Mouse (Mus musculus) yolk sac, embryonic 10.5 days (tissue): ENCODE measurements around the gene Ggcx.

ENCODE experiments used
- DNase-seq: peaks from one replicate; pipeline ENCODE4 v3.0.0-alpha.2; 2017; ENCODE audit warnings: low spot score

Ggcx gene

DNA sequence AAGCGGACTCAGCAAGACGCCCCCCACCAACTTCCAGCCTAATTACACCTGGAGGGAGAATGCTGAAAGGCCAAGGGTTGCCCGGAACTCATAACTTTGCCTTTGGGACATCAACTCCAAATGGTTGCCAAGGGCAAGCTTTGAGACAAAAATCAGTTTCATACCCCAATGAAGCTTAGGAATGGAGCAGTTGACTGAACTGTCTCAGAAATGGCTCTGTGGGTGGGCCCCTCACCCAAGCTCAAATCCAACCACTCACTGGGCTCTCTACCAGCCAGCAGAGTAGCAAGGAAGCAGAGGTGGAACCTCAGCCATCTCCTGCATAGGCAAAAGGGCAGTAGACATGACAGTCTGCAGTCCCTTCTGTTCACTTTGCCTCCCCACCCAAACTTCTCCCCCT, 26.3 kb upstream of the Ggcx start:
- no peak for DNase-seq

DNA sequence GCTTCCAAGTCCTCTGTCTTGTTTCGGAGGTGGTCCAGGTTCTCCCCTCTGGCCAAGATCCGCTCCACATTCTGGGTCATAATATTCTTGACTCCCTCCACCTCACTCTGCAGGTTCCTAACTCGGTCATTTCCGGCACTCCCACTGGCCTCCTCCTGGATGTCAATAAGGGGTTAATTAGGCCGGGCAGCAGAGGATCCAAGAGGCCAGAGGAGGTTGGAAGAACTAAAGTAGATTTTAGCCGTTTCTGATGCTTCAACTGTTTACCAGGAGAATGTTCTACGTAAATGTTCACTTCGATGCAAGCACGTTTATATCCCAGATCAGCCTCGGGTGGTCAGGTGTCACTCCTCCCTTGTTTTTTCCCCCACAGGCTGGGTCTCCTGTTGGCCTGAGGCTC, 25.8 kb upstream of the Ggcx start:
- DNase-seq, result no peak

DNA sequence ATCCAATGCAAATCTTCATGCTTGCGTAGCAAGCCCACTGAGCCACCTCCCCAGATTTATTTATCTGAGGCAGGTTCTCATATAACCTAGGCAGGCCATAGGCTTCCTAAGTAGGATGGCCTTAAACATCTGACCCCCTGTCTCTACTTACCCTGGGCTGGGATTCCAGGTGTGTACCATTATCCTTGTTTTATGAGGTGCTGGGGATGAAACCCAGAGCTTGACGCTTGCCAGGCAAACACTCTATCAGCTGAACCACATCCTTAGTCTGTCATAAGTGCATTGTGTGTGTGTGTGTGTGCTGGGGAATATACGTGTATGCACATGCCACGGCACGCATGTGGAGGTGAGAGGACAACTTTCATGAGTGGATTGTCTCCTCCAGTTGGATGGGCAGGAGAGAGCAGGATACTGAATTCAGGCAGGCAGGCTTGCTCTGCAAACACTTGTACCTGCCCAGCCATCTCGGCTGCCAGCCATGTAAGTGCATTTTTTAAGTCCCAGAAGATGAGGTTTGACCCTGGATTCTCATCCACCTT, 25.2 kb upstream of the Ggcx start:
- DNase-seq, result no peak

DNA sequence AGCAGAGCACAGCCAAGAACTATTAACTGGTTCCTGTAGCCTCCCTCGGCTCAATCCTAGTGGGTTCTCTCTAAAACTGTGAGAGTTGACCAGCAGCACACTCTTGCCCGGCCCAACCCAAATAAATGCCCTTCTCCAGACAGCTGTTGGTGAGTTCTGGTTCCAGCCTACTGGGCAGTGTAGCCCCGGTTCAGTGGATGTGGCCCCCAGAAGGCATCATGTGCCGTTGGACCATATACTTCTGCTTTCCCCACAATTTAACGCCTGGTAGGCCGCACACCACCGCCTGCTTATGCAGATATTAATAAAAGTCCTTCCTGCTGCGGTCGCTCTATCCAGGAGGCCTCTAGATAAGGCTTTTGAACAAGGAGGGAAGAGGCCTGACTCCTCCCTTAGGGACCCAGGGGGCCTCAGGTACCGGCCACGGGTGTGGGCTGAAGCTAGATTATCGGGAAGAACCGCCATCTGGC, 24.6 kb upstream of the Ggcx start:
- peak; percentile 74 for DNase-seq

DNA sequence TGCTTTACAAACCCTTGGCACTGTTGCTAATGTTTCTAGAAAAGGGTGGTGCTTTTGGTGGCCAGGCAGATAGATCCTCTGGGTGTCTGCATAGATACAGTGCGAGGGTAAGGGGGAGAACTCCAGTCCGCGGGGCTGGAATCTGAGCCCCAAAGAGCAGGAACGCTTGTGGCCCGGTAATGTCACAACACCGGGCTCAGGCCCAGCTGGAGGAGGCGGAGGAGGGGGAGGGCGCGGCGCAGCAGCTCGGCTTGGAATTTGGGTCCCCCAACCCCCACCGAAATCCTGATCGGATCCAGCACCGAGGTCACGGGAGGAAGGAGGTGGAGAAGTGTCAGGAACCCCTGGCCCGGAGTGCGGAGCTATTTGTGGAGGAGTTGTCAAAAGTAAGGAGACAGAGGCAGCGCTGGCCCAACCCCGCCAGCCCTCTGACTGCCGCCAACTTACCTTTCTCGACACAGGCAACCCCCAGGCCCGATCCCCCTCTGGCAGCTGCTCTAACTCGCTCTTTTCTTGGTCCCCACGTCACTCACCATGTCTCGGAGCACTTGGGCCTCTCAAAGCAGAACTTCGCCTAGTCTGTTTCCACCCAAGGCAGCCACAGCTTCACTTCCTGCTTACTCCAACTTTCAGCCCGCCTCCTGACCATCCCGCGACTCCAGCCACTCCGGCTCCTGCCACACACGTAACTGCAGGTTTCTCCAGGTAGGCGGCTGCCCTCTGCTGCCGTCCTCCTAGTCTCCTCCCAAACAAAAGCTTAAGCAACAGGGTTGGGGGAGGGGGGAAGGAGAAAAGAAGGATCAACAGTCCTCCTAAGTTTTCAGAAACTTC, 24.0 kb upstream of the Ggcx start, which contains the start of gene Vamp8:
Vamp8 (minus strand) TSS at position 763 of the 831 bp plus-strand sequence.
- peak; percentile 91 for DNase-seq

DNA sequence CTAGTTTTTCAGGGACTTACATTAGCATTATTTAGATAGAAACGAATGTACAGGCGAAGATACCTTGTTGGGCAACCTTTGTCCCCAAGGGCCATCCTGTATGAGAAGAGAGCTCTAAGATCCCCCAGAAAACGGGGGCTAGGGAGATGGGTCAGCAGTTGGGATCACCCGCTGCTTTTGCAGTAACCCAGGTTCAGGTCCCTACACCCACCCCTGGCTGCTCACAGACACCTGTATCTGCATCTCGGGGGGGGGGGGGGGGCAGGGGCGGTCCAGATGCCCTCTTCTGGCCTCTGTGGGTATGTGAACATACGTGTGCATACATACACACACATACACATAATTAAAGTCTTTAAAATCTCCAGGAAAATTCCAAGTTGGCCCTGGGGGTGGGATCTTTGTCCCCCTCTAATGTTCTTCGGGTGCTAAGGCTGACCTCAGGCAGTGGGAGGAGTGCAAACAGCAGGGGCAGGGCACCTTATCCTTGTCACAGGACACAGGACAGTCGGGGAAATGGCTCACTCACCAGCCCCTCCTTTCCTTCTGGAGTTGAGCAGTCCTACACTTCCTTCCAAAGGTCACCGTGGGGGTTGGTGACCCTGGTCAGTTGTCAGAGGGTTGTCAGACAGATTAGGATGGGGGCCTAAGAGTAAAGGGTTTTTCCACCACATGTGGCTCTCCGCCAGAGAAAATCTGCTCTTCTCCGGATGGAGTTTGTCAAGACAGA, 23.1 kb upstream of the Ggcx start:
- peak; percentile 93 for DNase-seq

DNA sequence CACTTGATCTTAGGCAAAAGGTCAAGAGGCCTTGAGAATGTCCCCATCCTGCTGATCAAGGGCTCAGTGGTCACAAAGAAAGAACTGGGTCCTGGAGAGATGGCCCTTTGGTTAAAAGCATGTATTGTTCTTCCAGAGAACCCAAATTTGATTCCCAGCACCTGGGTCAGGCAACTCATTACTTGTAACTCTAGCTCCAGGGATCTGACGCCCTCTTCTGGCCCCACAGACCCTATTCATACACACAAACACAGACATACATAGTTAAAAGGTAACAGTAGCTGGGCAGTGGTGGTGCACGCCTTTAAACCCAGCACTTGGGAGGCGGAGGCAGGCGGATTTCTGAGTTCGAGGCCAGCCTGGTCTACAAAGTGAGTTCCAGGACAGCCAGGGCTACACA, 21.8 kb upstream of the Ggcx start:
- DNase-seq, result no peak

DNA sequence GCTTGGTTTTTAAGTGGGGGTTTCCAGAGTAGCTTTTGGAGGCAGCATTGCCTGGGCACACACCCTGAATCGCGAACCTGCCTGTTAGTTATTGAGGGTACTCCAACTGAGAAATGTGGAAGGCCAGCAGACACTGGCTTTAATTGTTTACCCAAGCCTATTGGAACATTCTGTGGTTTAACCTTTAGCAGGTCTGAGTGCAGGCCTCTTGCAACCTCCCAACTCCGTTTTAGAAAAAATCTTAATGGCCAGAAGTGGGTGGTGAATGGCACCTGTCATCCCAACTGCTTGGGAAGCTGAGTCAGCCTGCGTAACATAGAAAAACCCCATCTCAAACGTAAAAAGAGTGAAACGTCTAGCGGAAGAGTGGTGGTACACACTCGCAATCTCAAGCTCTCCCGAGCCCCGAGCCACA, 17.3 kb upstream of the Ggcx start:
- no peak for DNase-seq

DNA sequence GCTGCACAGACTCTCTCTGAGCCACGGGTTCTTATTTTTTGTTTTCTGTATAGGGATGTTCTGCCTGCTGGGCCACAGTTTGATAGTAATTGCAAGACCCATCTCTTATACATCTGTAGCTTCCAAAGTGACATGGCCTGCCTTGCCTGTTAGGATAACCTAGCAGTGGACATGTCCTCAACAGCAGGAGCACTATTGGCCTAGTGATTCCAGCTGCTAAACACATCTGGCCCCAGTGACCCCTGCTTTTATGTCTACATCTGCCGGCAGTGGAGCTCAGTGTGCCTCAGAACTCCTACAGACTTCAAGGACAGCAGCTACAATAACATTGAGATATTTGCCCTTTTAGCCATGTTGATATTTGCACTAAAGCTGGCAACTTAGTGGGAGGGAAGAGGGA, 14.1 kb upstream of the Ggcx start:
- DNase-seq, result no peak

DNA sequence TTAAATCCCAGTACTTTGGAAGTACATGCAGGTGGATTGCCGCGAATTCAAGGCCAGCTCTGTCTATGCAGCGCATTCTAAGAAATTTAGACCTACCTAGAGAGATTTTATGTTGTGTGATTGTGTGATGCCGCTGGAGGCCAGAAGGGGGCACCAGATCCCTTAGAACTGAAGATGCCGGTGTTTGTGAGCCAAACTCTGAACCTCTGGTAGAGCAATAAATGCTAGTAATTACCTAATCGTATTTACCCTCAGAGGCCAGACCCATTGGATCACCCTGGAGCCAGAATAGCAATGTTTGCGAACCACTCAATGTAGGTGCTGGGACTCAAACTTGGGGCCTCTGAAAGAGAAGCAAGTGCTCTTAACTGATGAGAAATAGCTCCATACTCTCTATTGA, 12.2 kb upstream of the Ggcx start:
- DNase-seq, result no peak

DNA sequence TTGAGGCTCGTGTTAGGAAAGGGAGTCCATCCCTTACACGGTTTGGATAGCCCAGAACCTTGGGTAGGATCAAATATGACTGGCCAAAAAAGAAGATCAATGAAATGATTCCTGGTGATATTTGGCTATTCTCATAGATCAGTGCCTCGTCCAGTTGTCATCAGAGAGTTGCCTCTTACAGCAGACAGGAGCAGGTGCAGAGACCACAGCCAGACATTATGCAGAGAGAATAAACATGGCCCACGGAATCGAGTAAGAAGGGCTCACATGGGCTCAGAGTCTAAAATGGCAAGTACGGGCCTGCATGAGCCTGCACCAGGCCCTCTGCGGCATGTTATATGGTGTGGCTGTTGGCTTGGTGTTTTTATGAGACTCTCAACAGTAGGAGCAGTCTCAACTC, 8.8 kb upstream of the Ggcx start:
- no peak for DNase-seq

DNA sequence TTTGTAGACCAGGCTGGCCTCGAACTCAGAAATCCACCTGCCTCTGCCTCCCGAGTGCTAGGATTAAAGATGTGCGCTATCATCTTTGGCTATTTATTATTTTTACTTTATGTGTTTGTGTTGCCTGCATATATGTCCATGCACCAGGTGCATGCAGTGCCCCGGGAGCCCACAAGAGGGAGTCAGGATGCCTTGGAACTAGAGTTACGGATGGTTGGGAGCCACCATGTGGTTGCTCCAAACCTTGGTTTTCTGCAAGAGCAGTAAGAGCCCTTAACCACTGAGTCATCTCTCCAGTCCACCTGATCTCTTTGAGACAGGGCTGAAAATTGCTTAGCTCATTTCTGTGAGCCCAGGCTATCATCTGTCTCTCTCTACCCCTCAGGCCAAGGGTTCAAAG, 7.0 kb upstream of the Ggcx start:
- DNase-seq, result peak; percentile 85

DNA sequence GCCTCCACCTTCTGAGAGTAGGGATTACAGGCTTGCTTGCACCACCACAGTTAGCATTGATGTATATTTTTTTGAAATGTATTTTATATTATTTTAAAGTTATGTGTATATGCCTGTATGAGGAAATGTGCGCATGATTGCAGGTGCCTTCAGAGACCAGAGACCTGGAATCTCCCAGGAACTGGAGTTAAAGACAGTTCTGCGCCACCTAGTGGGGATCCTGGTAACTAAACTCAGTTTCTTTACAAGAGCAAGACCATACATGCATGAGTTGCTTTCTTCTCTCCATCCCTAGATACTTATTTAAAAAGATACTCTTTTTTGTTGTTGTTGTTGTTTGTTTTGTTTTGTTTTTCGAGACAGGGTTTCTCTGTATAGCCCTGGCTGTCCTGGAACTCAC, 4.5 kb upstream of the Ggcx start:
- no peak for DNase-seq

DNA sequence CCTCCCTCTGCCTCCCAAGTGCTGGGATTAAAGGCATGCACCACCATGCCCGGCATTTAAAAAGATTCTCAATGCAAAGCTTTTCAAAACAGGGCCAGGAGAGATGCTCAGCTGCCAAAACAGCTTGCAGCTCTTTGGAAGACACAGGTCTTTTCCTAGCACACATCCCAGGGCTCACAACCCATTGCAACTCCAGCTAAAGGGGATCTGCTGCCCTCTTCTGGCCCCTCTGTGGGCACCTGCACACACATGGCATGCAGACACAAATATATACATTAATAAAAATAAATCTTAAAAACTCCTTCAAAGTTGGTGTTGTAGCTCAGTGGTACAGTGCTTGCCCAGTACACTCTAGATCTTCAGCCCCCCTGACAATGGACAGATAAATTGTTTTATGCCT, 4.1 kb upstream of the Ggcx start:
- no peak for DNase-seq

DNA sequence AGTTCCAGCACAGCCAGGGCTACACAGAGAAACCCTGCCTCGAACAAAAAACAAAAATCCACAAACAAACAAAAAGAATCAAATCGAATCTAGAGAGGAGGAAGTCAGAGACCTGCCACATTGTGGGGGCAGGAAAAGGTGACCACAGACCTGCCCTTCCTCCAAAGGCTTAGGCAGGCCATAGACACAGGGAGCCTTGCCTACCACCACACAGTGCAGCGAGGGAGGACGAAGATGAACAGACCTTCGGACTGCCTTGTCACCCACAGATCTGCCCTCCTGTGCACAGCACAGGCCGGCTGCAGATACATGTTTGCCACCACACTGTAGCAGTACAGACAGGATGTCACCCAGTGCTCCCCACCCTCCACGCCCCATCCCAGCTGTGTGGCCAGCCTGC, 3.6 kb upstream of the Ggcx start:
- DNase-seq, result no peak

DNA sequence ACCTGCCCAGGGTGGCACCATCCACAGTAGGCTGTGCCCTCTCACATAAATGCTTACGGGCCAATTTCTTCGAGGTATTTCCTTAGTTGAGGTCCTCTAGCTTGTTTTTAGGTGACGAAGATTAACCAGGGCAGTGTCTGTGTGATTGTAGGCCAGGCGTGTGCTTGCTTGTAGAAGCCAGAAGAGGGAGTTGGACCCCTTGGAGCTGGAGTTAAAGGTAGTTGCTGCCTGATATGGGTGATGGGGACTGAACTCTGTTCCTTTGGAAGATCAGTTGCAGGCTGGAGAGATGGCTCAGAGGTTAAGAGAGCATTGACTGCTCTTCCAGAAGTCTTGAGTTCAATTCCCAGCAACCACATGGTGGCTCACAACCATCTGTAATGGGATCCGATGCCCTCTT, 1.1 kb downstream of the Ggcx start:
- no peak for DNase-seq

DNA sequence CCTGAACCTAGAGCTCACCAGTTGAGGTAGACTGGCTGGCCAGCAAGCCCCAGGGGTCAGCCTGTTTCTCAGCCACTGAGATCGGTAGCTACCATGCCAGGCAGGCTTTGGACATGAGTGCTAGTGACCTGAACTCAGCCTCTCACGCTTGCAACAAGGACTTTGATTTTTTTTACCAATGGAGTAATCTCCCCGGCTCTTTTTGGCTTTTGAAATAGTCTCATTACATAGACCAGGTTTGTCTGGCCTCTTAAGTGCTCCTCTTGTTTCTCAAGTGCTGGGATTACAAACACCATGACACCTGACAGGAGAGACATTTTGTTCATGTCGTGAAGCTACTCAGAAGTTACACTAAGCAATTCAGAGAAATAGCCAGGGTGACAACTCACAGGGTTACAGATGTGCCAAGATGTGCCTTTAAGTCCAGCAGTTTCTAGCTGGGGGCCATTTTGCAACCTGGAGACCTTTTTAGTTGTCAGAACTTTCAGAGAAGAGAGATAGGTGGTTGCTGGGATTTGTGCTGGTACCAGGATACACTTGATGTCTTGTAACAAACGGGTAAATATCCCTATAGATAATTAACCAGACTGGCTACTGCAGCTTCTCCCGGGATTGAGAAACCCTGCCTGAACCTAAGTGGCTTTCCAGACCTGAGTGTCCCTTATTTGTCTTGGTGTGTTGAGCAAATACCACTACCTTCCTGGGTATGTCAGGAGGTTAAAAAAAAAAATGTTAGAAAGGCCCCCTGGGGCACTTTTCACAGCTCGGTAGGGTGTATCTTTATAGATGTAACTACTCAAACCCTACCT, 2.1 kb downstream of the Ggcx start:
- DNase-seq, result peak; percentile 82

DNA sequence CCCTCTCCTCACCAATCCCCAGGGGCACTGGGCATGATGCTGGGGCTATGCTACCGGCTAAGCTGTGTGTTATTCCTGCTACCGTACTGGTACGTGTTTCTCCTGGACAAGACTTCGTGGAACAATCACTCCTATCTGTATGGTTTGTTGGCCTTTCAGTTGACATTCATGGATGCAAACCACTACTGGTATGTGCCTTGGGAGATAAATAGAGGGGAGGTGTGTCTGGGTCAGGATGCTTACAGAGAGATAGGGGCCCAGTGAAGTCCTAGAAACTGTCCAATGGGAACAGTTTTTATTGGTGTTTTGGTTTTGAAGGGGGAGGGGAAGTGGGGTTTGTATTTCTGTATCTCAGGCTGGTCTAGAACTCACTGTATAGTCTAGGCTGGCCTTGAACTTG, 4.2 kb downstream of the Ggcx start:
- no peak for DNase-seq

DNA sequence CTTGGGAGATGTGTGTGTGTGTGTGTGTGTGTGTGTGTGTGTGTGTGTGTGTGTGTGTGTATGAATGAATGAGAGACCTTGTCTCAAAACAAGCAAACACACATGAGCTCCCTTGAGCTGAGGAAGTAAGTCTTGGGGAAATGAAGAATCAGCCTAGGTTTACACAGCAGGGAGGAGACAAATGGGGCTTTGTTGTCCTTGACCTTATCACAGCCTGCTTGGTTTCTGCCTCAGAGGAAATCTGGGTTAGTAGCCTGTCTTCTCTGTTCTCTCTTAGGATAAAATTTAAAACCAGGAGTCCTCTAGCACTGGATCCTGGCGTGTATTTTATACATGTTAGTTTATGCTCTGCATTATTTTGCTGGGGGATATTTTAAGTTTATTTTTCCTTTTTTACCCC, 5.7 kb downstream of the Ggcx start:
- DNase-seq, result no peak

DNA sequence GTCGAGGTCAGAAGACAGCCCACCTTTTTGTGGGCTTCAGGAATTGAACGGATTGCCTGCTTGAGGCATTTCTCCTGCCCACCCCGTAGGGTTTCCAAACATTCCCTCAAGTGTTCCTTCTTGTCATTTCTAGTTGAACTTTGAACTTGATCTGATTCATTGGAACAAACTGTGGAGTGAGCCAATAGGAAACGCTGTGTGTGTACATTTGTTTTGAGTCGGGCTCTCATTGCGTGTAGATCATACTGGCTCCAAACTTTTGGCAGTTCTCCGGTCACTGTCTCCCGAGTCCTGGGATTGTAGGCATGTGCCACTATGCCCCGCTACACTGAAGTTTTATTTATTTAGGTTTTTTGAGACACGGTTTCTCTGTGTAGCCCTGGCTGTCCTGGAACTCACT, 6.8 kb downstream of the Ggcx start:
- no peak for DNase-seq

DNA sequence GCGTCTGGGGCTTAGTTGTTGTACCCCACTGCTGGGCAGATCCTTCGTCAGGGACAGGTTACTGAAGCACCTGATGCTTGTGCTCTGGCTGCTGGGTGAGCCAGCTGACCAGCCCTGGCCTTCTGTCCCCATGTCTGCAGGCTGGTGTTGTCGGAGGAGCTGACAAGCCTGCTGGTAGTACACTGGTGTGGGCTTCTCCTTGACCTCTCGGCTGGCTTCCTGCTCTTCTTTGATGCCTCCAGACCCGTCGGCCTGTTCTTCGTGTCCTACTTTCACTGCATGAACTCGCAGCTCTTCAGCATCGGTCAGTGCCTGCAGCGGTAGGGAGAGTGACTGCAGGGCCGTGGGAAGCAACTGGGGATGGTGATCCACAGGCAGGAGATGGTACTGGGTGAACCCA, 11.5 kb downstream of the Ggcx start:
- DNase-seq, result no peak

DNA sequence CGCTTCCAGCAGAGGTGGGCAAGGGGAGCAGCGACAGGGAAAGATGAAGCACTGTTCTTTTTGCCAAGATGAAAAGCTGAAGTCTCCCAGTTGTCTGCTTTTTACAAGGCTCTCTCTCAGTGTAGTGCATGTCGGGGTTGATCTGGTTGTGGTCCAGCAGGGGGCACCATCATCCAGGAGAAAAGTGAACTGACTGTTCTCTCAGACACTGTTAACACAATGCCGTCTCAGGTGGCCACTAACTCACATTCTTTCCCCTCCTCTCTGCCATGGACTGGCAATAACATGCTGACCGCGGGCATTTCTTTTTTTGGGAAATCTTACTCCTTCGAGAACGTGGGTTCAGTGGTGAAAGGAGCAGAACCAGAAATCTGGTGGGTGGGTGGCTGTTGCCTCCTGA, 13.9 kb downstream of the Ggcx start:
- DNase-seq, result peak; percentile 45
